ENCODE assay signal across 8 mouse cellular contexts in genomic region chr2:116065570-116066005, GRCm38 (mm10). TPM values are rescaled to one million over a fixed set of nuclear protein-coding genes. Genes with fewer than 3 reads are reported as not detected.
DNase-seq lines count a peak whose midpoint lies in the region; ATAC-seq and TF ChIP-seq lines count a peak whose summit lies in the region.

Gene Meis2, minus strand, starts transcription at chr2:116065839.

- ATAC-seq in forebrain, embryonic 14.5 days, result peak; percentile 83
- 0 out of 2 replicates have a peak, but pooled peaks have one; percentile 15 for ATAC-seq in neutrophil, adult 5-6 weeks (ENCODE audit: extremely low read depth, insufficient number of reproducible peaks, low FRiP score, poor library complexity, severe bottlenecking)

- peak; percentile 92 for DNase-seq in 416B (ENCODE audit: low read depth)
- peak; percentile 94 to 97 for DNase-seq in adrenal gland, adult (ENCODE audit: inconsistent age in 2 of 2, low spot score in 1 of 2)
- DNase-seq in forebrain, embryonic 14.5 days (ENCODE audit: low spot score), result peak; percentile 95
- DNase-seq in heart, postnatal 14 days, result peak; percentile 83 to 84
- peak; percentile 47 to 59 for DNase-seq in layer of hippocampus, adult 2 months (ENCODE audit: low spot score in 2 of 2)
- peak; percentile 81 to 83 for DNase-seq in lung, adult 18-20 months
- peak; percentile 72 for DNase-seq in urinary bladder, postnatal 25 days (ENCODE audit: low spot score)

- peaks cover 10% of the 10 kb centered on the region for H3K36me3 ChIP-seq in forebrain, embryonic 14.5 days (ENCODE audit: control insufficient read depth, insufficient read depth, low read length)

- peak within 1 kb of the TSS; percentile 81 for H3K4me2 ChIP-seq in forebrain, embryonic 14.5 days (ENCODE audit: low read length)

- H3K4me1 ChIP-seq in forebrain, embryonic 14.5 days (ENCODE audit: control insufficient read depth, insufficient read depth, low read length), result peaks cover under 1% of the 10 kb centered on the region; the same call in 1 of the 2 replicates

- WGBS in forebrain, embryonic 14.5 days, result under 1% methylated on average over 31 of the region's 37 CpGs

- peak within 1 kb of the TSS; percentile 99 for H3K27ac ChIP-seq in forebrain, embryonic 14.5 days (ENCODE audit: low read depth, low read length)
- H3K27ac ChIP-seq in layer of hippocampus, adult 2 months, result peak within 1 kb of the TSS; percentile 83

- H3K9ac ChIP-seq in forebrain, embryonic 14.5 days (ENCODE audit: low read length), result peak within 1 kb of the TSS; percentile 99

- no peaks in the 10 kb centered on the region for H3K9me3 ChIP-seq in forebrain, embryonic 14.5 days (replicated peaks; ENCODE audit: control insufficient read depth, low read length)

- intact Hi-C loops in heart, postnatal 14 days (cut with DNase I), result loop anchor here (10.0 kb wide), 1 partner anchor 1441 kb away; no protein-coding TSS in a partner anchor

- H3K4me3 ChIP-seq in forebrain, embryonic 14.5 days (ENCODE audit: low read depth, low read length), result peak within 1 kb of the TSS; percentile 70
- peak within 1 kb of the TSS; percentile 64 for H3K4me3 ChIP-seq in layer of hippocampus, adult 2 months

- H3K27me3 ChIP-seq in forebrain, embryonic 14.5 days (replicated peaks; ENCODE audit: control insufficient read depth, insufficient read depth, low read length), result no peaks in the 10 kb centered on the region

- TF ChIP-seq CTCF in layer of hippocampus, adult 2 months (conservative IDR thresholded peaks at IDR 0.05), result no peak

RNA-seq across cellular contexts. Expression of gene Meis2, which starts in this region (rescaled TPM):
- 99.1 and 114 TPM in 2 replicates for polyA plus RNA-seq in forebrain, embryonic 14.5 days (2014; fragmentation: Nextera tagmentation; extraction: Ambion mirVana)
- total RNA-seq in heart, postnatal 14 days (2021), result 10 to 100 TPM; 19.9 to 21.3 TPM
- 10 to 100 TPM; 43.2 to 45.9 TPM for total RNA-seq in layer of hippocampus, adult 2 months (2021)
- total RNA-seq in neutrophil, adult 5-6 weeks (2017), result 0.12 TPM in 1 of 2 replicates, not detected in the other

Comparison
In these comparisons a context has a peak if more than half of its experiments do, and no peak if none do; other contexts are left out.
1. Peak in every context shown above with its lines: DNase-seq, ATAC-seq, H3K4me3 ChIP-seq and H3K27ac ChIP-seq.
2. RNA of gene Meis2 (total RNA-seq): 43.2 to 45.9 TPM in layer of hippocampus, adult 2 months and 19.9 to 21.3 TPM in heart, postnatal 14 days; 0.12 TPM in neutrophil, adult 5-6 weeks; every median in the first group is over 10 times any median in the second.
3. Peak in ATAC-seq in neutrophil, adult 5-6 weeks; RNA of the gene not detected or under 1 TPM.